Mouse (Mus musculus): ENCODE measurements around the gene Rmdn2. TPM values are rescaled to one million over a fixed set of nuclear protein-coding genes. Genes with fewer than 3 reads are reported as not detected.

The Rmdn2 gene
- polyA plus RNA-seq, 1 experiment from 2014 or later = 7.7 TPM

DNA sequence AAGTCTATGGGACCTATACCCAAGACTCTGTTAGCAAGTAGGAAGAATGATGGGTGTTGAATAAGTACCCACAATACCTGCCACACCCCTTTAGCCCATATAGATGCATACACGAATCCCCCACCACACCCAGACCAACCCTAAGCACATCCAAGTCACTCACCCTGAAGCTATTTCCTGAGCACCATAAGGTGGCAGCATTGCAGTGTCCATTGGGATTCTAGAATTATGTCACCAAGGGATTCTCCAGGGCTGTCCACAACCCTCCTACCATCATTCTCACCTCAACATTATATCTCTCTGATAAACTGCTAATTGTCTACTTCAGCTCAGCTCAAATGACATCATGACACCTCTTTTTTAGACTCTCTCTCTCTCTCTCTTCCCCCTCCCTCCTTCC lies 87.5 kb downstream of the Rmdn2 start:
- Histone ChIP-seq H3K9me3 (ENCODE audit: control insufficient read depth, low read length) (no peaks in the 10 kb centered on the region), H3K4me2 (ENCODE audit: low read length) (no peak overlapping the region), H3K27ac (replicated peaks; ENCODE audit: low read depth, low read length) (no peak overlapping the region), H3K9ac (replicated peaks; ENCODE audit: low read length) (no peak overlapping the region), H3K4me1 (ENCODE audit: control insufficient read depth, insufficient read depth, low read length) (no peaks in the 10 kb centered on the region), H3K27me3 (ENCODE audit: control insufficient read depth, insufficient read depth, low read length) (no peaks in the 10 kb centered on the region), H3K36me3 (ENCODE audit: control insufficient read depth, insufficient read depth, low read length) (no peaks in the 10 kb centered on the region), H3K4me3 (replicated peaks; ENCODE audit: low read depth, low read length) (no peak overlapping the region)
- DNase-seq (no peak), ATAC-seq (ENCODE audit: low FRiP score, low TSS enrichment) (no peak)
- 29% methylated on average over 1 of the region's 1 CpGs for WGBS

DNA sequence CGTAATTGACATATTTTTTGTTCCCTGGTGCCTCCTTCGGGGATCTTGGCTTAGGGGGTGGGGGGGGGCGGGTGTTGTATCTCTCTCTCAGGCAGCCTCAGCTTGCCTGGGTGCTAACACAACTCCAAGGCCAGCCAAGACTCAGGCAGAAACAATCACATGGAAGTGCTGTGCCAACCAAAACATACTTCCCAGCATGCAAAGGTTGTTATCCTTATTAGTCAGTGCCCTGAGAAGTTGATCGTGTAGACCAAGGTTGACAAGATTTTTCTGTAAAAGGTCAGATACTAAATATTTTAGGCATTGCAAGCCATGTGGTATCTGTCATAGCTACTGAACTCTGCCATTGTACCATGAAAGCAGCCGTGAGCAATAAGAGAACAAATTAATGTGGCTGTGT lies 89.2 kb downstream of the Rmdn2 start:
- Histone ChIP-seq H3K4me3 (replicated peaks; ENCODE audit: low read depth, low read length) (no peak overlapping the region), H3K4me1 (ENCODE audit: control insufficient read depth, insufficient read depth, low read length) (no peaks in the 10 kb centered on the region), H3K4me2 (ENCODE audit: low read length) (no peak overlapping the region), H3K9me3 (ENCODE audit: control insufficient read depth, low read length) (no peaks in the 10 kb centered on the region), H3K9ac (replicated peaks; ENCODE audit: low read length) (no peak overlapping the region), H3K36me3 (ENCODE audit: control insufficient read depth, insufficient read depth, low read length) (no peaks in the 10 kb centered on the region), H3K27ac (replicated peaks; ENCODE audit: low read depth, low read length) (no peak overlapping the region), H3K27me3 (ENCODE audit: control insufficient read depth, insufficient read depth, low read length) (no peaks in the 10 kb centered on the region)
- DNase-seq (no peak), ATAC-seq (ENCODE audit: low FRiP score, low TSS enrichment) (no peak)
- 90% methylated on average over 5 of the region's 5 CpGs for WGBS

DNA sequence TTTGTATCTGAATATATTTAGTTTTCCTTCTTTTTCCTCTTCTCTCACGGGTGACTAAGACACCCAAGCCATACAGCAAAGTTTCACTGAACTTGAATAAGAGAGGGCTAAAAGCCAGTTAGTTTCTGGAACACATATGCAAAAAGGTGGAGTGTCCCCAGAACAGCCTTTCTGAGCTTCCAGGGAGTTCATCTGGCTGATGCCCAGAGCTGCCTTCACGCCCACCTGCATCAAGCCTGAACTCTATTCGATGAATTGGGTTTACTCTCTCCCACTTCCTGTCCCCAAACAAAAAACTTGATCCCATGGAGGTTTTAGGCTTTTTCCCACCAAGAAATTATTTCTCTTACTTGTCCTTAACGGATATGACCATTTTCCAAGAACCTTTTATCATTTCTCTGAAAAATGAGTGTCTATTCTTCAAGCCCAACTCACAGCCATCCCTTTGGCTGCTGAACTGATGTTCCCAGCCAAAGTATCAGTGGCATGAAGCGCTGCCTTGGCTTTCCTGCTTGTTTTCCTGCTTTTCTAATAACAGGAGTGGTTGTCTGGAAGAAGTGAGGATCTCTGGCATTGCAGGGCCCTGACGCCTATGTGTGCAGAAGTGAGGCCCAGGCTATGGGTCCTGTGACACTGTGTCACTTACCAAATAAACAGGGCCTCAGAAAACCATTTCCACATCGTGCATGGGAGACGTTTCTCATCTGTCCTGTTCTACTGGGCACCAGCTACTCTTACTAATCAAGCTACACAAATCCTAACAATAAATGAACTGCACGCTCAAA lies 94.2 kb downstream of the Rmdn2 start:
- no peaks in the 10 kb centered on the region for H3K9me3 ChIP-seq (ENCODE audit: control insufficient read depth, low read length)
- H3K4me2 ChIP-seq (ENCODE audit: low read length) = no peak overlapping the region
- ATAC-seq (ENCODE audit: low FRiP score, low TSS enrichment) (no peak), DNase-seq (no peak)
- WGBS = 79% methylated on average over 9 of the region's 9 CpGs
- no peak overlapping the region for H3K27ac ChIP-seq (replicated peaks; ENCODE audit: low read depth, low read length)
- no peak overlapping the region for H3K4me3 ChIP-seq (replicated peaks; ENCODE audit: low read depth, low read length)
- H3K4me1 ChIP-seq (ENCODE audit: control insufficient read depth, insufficient read depth, low read length) = no peaks in the 10 kb centered on the region
- no peaks in the 10 kb centered on the region for H3K36me3 ChIP-seq (ENCODE audit: control insufficient read depth, insufficient read depth, low read length)
- no peak overlapping the region for H3K9ac ChIP-seq (replicated peaks; ENCODE audit: low read length)
- H3K27me3 ChIP-seq (ENCODE audit: control insufficient read depth, insufficient read depth, low read length) = peaks cover 15% of the 10 kb centered on the region

DNA sequence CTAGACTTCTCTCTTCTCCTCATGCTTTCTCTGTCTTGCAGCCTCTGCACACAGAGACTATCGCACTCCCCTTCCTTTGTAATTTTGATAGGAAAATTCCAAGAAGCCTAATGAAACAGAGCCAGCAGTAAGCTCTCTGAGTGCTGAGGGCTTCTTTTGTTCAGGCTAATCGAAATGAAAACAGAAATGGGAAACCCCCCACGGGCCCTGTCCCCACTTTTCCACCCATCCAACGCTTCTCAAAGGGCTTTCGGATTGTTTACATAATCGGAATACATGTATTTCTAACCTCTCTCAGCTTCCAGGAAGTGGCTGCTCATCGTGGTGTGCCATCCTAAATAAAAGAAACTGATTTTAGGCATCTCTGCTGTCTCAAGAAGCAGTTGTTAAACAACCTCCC lies 96.5 kb downstream of the Rmdn2 start:
- 8% methylated on average over 7 of the region's 7 CpGs for WGBS
- ATAC-seq (ENCODE audit: low FRiP score, low TSS enrichment) (no peak), DNase-seq (no peak)
- H3K9me3 ChIP-seq (ENCODE audit: control insufficient read depth, low read length) = no peaks in the 10 kb centered on the region
- H3K4me2 ChIP-seq (ENCODE audit: low read length) = no peak overlapping the region
- H3K4me1 ChIP-seq (ENCODE audit: control insufficient read depth, insufficient read depth, low read length) = peaks cover 3% of the 10 kb centered on the region; the same call in 1 of the 2 replicates
- no peak overlapping the region for H3K4me3 ChIP-seq (replicated peaks; ENCODE audit: low read depth, low read length)
- no peak overlapping the region for H3K9ac ChIP-seq (replicated peaks; ENCODE audit: low read length)
- H3K27me3 ChIP-seq (ENCODE audit: control insufficient read depth, insufficient read depth, low read length) = peaks cover 35% of the 10 kb centered on the region
- H3K36me3 ChIP-seq (ENCODE audit: control insufficient read depth, insufficient read depth, low read length) = no peaks in the 10 kb centered on the region
- no peak overlapping the region for H3K27ac ChIP-seq (replicated peaks; ENCODE audit: low read depth, low read length)

DNA sequence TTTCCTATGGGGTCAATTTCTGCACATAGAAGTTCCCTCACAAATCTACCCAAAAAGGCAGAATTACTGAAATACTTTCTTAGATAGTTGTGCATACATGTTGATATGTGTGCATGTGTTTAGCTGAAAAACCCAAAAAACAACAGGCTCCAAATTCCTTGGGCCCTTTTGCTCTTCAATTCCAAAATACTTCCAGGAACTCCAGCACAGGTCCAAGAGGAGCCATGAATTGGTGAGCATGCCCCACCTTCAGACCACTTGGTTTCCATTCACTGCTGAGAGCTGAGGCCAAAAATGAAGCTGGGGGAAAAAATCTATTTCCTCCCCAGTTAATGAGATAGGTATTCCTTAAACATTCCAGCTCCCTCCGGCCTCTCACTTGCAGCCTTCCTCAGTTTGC lies 98.1 kb downstream of the Rmdn2 start:
- 31% methylated on average over 1 of the region's 1 CpGs for WGBS
- DNase-seq = no peak
- Histone ChIP-seq H3K27me3 (ENCODE audit: control insufficient read depth, insufficient read depth, low read length) (peaks cover 50% of the 10 kb centered on the region), H3K4me1 (ENCODE audit: control insufficient read depth, insufficient read depth, low read length) (peaks cover 16% of the 10 kb centered on the region), H3K4me3 (replicated peaks; ENCODE audit: low read depth, low read length) (no peak overlapping the region), H3K4me2 (ENCODE audit: low read length) (no peak overlapping the region), H3K27ac (replicated peaks; ENCODE audit: low read depth, low read length) (no peak overlapping the region), H3K9ac (replicated peaks; ENCODE audit: low read length) (no peak overlapping the region), H3K36me3 (ENCODE audit: control insufficient read depth, insufficient read depth, low read length) (no peaks in the 10 kb centered on the region), H3K9me3 (ENCODE audit: control insufficient read depth, low read length) (no peaks in the 10 kb centered on the region)
- no peak for ATAC-seq (ENCODE audit: low FRiP score, low TSS enrichment)

DNA sequence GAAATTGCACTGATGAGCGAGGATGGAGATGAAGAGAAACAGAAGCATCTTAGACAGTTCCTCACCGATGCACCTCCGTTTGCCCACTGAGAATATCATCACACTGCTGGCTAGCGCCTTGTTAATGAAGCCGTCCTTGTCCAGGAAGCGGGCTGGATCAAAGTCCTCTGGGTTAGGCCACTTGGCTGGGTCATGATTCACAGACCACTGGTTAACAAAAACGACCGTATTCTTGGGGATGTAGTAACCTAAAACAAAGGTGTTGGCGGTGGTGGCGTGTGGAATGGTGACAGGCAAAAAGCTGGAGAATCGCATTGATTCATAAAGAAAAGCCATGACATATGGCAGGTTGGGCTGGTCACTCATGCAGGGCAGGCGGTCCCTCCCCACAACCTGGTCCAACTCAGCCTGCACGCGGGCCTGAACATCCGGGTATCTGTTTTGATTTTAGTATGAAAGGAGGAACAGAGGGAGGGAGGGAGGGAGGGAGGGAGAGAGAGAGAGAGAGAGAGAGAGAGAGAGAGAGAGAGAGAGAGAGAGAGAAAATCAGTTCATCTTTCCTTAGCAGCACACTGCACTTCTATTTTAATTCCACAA lies 98.7 kb downstream of the Rmdn2 start:
- Histone ChIP-seq H3K9me3 (ENCODE audit: control insufficient read depth, low read length) (no peaks in the 10 kb centered on the region), H3K9ac (replicated peaks; ENCODE audit: low read length) (no peak overlapping the region), H3K4me1 (ENCODE audit: control insufficient read depth, insufficient read depth, low read length) (peaks cover 22% of the 10 kb centered on the region), H3K36me3 (ENCODE audit: control insufficient read depth, insufficient read depth, low read length) (no peaks in the 10 kb centered on the region), H3K4me2 (ENCODE audit: low read length) (no peak overlapping the region), H3K4me3 (replicated peaks; ENCODE audit: low read depth, low read length) (no peak overlapping the region), H3K27me3 (ENCODE audit: control insufficient read depth, insufficient read depth, low read length) (peaks cover 57% of the 10 kb centered on the region), H3K27ac (replicated peaks; ENCODE audit: low read depth, low read length) (no peak overlapping the region)
- DNase-seq (no peak), ATAC-seq (ENCODE audit: low FRiP score, low TSS enrichment) (no peak)
- 4% methylated on average over 15 of the region's 15 CpGs for WGBS

DNA sequence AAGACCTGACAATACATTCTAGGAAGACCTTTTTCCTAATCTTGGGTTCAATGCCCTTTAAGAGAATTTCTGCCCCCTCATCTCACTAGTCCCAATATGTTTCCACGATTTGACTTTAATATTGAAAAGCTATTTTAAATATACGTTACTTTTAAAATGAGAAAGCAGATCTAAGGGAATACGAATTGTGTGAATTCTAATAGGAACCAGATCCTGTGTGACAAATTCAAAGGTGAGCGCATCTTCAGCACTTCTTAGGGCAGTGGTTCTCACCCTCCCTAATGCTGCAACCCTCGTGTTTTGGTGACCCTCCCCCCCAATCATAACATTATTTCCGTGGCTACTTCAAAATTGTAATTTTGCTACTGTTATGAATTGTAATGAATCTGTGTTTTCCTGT lies 100.3 kb downstream of the Rmdn2 start:
- ATAC-seq (ENCODE audit: low FRiP score, low TSS enrichment) (no peak), DNase-seq (no peak)
- Histone ChIP-seq H3K4me1 (ENCODE audit: control insufficient read depth, insufficient read depth, low read length) (peaks cover 26% of the 10 kb centered on the region), H3K36me3 (ENCODE audit: control insufficient read depth, insufficient read depth, low read length) (no peaks in the 10 kb centered on the region), H3K4me3 (replicated peaks; ENCODE audit: low read depth, low read length) (no peak overlapping the region), H3K27ac (replicated peaks; ENCODE audit: low read depth, low read length) (no peak overlapping the region), H3K9me3 (ENCODE audit: control insufficient read depth, low read length) (no peaks in the 10 kb centered on the region), H3K9ac (replicated peaks; ENCODE audit: low read length) (no peak overlapping the region), H3K4me2 (ENCODE audit: low read length) (no peak overlapping the region), H3K27me3 (ENCODE audit: control insufficient read depth, insufficient read depth, low read length) (peaks cover 65% of the 10 kb centered on the region)
- WGBS = 6% methylated on average over 6 of the region's 6 CpGs

DNA sequence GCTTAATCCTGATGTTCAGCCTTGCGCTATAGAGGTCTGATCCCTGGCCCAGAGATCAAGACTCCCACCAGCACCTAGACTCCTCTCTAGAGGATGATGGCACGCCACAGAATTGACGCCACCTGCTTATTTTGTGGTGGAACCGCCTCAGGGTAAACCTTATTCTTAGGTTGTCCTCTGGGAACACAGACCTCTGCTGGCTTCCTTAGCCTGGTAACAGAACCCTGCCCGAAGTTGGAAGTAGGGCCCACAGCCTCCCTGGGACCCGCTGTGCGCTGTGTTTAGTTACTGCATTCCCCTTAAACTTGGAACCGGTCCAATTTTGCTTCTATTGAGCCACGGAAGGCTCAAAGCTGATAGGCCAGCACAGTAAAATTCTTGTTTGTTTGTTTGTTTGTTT lies 100.9 kb downstream of the Rmdn2 start:
- no peak for ATAC-seq (ENCODE audit: low FRiP score, low TSS enrichment)
- H3K9me3 ChIP-seq (ENCODE audit: control insufficient read depth, low read length) = no peaks in the 10 kb centered on the region
- H3K4me3 ChIP-seq (replicated peaks; ENCODE audit: low read depth, low read length) = no peak overlapping the region; the same call in 1 of the 2 replicates
- peaks cover 26% of the 10 kb centered on the region for H3K4me1 ChIP-seq (ENCODE audit: control insufficient read depth, insufficient read depth, low read length)
- no peak overlapping the region for H3K9ac ChIP-seq (replicated peaks; ENCODE audit: low read length)
- peak; percentile 65 for DNase-seq
- H3K4me2 ChIP-seq (ENCODE audit: low read length) = no peak overlapping the region
- H3K27ac ChIP-seq (replicated peaks; ENCODE audit: low read depth, low read length) = no peak overlapping the region
- peaks cover 65% of the 10 kb centered on the region for H3K27me3 ChIP-seq (ENCODE audit: control insufficient read depth, insufficient read depth, low read length)
- no peaks in the 10 kb centered on the region for H3K36me3 ChIP-seq (ENCODE audit: control insufficient read depth, insufficient read depth, low read length)
- 3% methylated on average over 9 of the region's 9 CpGs for WGBS

DNA sequence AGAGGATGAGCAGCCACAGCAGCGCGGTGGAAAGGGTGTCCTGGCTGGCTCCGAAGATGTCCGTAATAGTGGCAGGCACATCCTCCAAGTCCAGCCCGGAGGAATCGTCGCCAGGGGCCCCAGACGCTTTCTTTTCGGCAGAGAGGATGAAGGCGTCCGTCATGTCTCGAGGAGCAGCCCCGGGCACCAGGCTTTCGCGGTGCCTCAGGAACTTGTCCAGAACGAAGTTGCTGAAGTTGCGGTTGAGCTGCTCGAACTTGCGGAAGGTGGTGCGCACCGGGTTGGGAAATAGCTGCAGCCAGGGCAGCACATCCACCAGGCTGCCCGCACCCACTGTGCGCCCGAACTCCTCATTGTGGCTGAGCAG lies 101.6 kb downstream of the Rmdn2 start:
- no peaks in the 10 kb centered on the region for H3K9me3 ChIP-seq (ENCODE audit: control insufficient read depth, low read length)
- no peaks in the 10 kb centered on the region for H3K36me3 ChIP-seq (ENCODE audit: control insufficient read depth, insufficient read depth, low read length)
- no peak overlapping the region for H3K27ac ChIP-seq (replicated peaks; ENCODE audit: low read depth, low read length)
- peaks cover 65% of the 10 kb centered on the region for H3K27me3 ChIP-seq (ENCODE audit: control insufficient read depth, insufficient read depth, low read length)
- ATAC-seq (ENCODE audit: low FRiP score, low TSS enrichment) (no peak), DNase-seq (no peak)
- H3K4me2 ChIP-seq (ENCODE audit: low read length) = peak overlapping the region; percentile 86
- WGBS = under 1% methylated on average over 24 of the region's 24 CpGs
- H3K4me3 ChIP-seq (replicated peaks; ENCODE audit: low read depth, low read length) = peak overlapping the region; percentile 40
- peak overlapping the region; percentile 40 for H3K9ac ChIP-seq (replicated peaks; ENCODE audit: low read length)
- H3K4me1 ChIP-seq (ENCODE audit: control insufficient read depth, insufficient read depth, low read length) = peaks cover 26% of the 10 kb centered on the region
